Comparison of ENCODE assay signal across 8 mouse cellular contexts in genomic region chrX:13071241-13071775, GRCm38 (mm10). TPM values are rescaled to one million over a fixed set of nuclear protein-coding genes. Genes with fewer than 3 reads are reported as not detected.
A peak's percentile ranks its signal among the peaks of the same experiment; 100 is the strongest.
DNase-seq lines count a peak whose midpoint lies in the region; TF ChIP-seq lines count a peak whose summit lies in the region.

Usp9x (plus strand) TSS chrX:13071498.

- H3K27ac ChIP-seq in forebrain, embryonic 10.5 days: peak within 1 kb of the TSS; percentile 95

- intact Hi-C loops in heart, postnatal 14 days (cut with DNase I): loop anchor here (2.0 kb wide), 1 partner anchor 29 kb away; no protein-coding TSS in a partner anchor

- H3K4me3 ChIP-seq in E14TG2a.4 (replicated peaks; ENCODE audit: low read length): peak within 1 kb of the TSS; percentile 90
- H3K4me3 ChIP-seq in forebrain, embryonic 10.5 days: peak within 1 kb of the TSS; percentile 79

- peak; percentile 93 for DNase-seq in adrenal gland, postnatal 10 days
- peak; percentile 89 for DNase-seq in forebrain, embryonic 10.5 days (ENCODE audit: extremely low spot score, low spot score)
- peak; percentile 85 to 86 for DNase-seq in heart, postnatal 14 days
- no peak for DNase-seq in large intestine, adult 2 months (ENCODE audit: low read depth, low spot score)
- DNase-seq in lung, postnatal 10 days: peak; percentile 92
- peak; percentile 91 for DNase-seq in retina, embryonic 14.5 days (ENCODE audit: low spot score)
- peak; percentile 83 to 87 for DNase-seq in urinary bladder, postnatal 4 days (ENCODE audit: low spot score in 2 of 2)

- H3K36me3 ChIP-seq in E14TG2a.4 (ENCODE audit: insufficient read depth, low read length): peaks cover 10% of the 10 kb centered on the region
- H3K36me3 ChIP-seq in forebrain, embryonic 10.5 days (replicated peaks): peaks cover 1% of the 10 kb centered on the region; the same call in 1 of the 2 replicates

- no peak; the same call in 1 of the 2 replicates for TF ChIP-seq CTCF in E14TG2a.4 (conservative IDR thresholded peaks at IDR 0.05; ENCODE audit: low read length)

- H3K4me1 ChIP-seq in E14TG2a.4 (replicated peaks; ENCODE audit: low read depth, low read length): peaks cover 13% of the 10 kb centered on the region
- peaks cover 8% of the 10 kb centered on the region; the same call in 1 of the 2 replicates for H3K4me1 ChIP-seq in forebrain, embryonic 10.5 days

- WGBS in forebrain, embryonic 10.5 days: 13% methylated on average over 34 of the region's 36 CpGs
- WGBS in large intestine, adult 2 months: 27% methylated on average over 33 of the region's 36 CpGs

- H3K9me3 ChIP-seq in E14TG2a.4 (ENCODE audit: low read length): no peaks in the 10 kb centered on the region
- peaks cover 10% of the 10 kb centered on the region; the same call in 1 of the 2 replicates for H3K9me3 ChIP-seq in forebrain, embryonic 10.5 days

- H3K27me3 ChIP-seq in E14TG2a.4 (ENCODE audit: insufficient read depth, low read length): no peaks in the 10 kb centered on the region
- H3K27me3 ChIP-seq in forebrain, embryonic 10.5 days (ENCODE audit: poor library complexity, severe bottlenecking): peaks cover 34% of the 10 kb centered on the region

RNA-seq across cellular contexts. Expression of gene Usp9x, which starts in this region (rescaled TPM):
- 100 to 1,000 TPM; 133 to 149 TPM for total RNA-seq in adrenal gland, postnatal 10 days (2021)
- polyA plus RNA-seq in forebrain, embryonic 10.5 days (2016; fragmentation: Nextera tagmentation; extraction: Ambion mirVana): 37.3 and 44.3 TPM in 2 replicates
- 100 to 1,000 TPM; 136 to 154 TPM for total RNA-seq in heart, postnatal 14 days (2021)
- polyA plus RNA-seq in large intestine, adult 2 months (2012; rRNA removed): 11.3 and 17.0 TPM in 2 replicates
